Mouse (Mus musculus) ES-Bruce4 (cell line): ENCODE data around the gene Kif1b.

Experiments used
- CTCF ChIP-seq: IDR thresholded peaks from one replicate; pipeline ENCODE4 v1.8.1; 2011; ENCODE audit warnings: low read depth, low read length
- EP300 ChIP-seq: IDR thresholded peaks from 2 replicates; pipeline ENCODE4 v1.6.1; 2011; ENCODE audit warnings: low read depth, low read length; ENCODE audit not compliant: insufficient read depth
- POLR2A ChIP-seq: IDR thresholded peaks from one replicate; pipeline ENCODE4 v1.8.1; 2011; ENCODE audit warnings: low read length; ENCODE audit not compliant: insufficient read depth

DNA sequence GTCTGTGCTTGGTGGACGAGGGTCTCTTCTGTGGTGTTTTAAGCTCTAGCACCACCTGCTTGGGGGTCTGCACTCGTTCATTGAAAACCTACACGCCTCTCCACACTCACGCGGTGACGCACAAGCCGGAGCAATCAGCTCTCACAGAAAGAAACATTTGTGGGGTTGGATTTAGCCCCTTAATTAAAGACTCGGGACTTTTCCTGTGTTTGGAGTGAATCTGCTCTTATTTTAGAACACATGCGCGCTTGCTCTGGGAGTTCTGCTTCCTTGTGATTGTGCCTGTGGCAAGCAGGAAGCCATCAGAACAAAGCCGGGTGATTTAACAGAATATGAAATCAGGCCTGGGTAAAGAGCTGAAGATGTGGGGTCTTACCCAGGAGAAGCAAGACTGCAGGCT is 180.8 kb downstream of the Kif1b start, which contains the start of gene Cort:
- no peak for TF ChIP-seq CTCF
- no peak for TF ChIP-seq POLR2A
- TF ChIP-seq EP300, result no peak
